Mouse (Mus musculus): ENCODE data around the gene Daam2. TPM values are rescaled to one million over a fixed set of nuclear protein-coding genes. Genes with fewer than 3 reads are reported as not detected.

Daam2 gene
- polyA plus RNA-seq, 1 experiment from 2014 or later = 2.5 TPM

DNA sequence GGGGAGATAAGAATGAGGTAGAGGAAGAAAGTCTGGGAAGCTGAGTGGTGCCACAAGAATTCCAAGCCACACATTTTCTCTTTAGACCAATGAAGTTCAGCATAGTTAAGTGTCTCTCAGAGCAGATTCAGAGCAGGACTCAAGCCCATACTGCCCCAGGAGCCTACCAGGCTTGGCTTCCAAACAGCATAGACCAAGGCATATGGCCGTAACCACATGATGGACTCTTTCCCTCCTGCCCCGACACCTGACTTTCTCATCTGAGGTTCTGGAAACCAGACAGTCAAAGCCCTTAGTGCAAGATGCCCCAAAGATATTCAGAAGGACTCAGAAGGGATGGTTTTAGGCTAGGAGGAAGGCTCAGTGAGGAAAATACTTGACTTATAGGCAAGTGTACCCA, 19.6 kb downstream of the Daam2 start:
- ATAC-seq (ENCODE audit: low FRiP score, low TSS enrichment) (no peak), DNase-seq (ENCODE audit: low spot score) (no peak)
- no peak overlapping the region for H3K4me2 ChIP-seq (replicated peaks; ENCODE audit: low read depth)
- no peak for TF ChIP-seq CTCF (IDR thresholded peaks at IDR 0.05; ENCODE audit: low read depth)
- no peak for TF ChIP-seq EP300 (optimal IDR thresholded peaks at IDR 0.05)
- H3K4me1 ChIP-seq (replicated peaks; ENCODE audit: control insufficient read depth, insufficient read depth) = no peaks in the 10 kb centered on the region
- no peak overlapping the region for H3K27ac ChIP-seq (replicated peaks)
- no peak overlapping the region for H3K4me3 ChIP-seq (ENCODE audit: low read depth, low read length)
- H3K27me3 ChIP-seq (ENCODE audit: control insufficient read depth, insufficient read depth, low read length) = no peaks in the 10 kb centered on the region
- WGBS = 97% methylated on average over 2 of the region's 2 CpGs
- H3K9ac ChIP-seq (ENCODE audit: low read length) = no peak overlapping the region
- H3K9me3 ChIP-seq (ENCODE audit: control insufficient read depth, low read length) = no peaks in the 10 kb centered on the region
- no peaks in the 10 kb centered on the region for H3K36me3 ChIP-seq (ENCODE audit: control insufficient read depth, insufficient read depth, low read length)

DNA sequence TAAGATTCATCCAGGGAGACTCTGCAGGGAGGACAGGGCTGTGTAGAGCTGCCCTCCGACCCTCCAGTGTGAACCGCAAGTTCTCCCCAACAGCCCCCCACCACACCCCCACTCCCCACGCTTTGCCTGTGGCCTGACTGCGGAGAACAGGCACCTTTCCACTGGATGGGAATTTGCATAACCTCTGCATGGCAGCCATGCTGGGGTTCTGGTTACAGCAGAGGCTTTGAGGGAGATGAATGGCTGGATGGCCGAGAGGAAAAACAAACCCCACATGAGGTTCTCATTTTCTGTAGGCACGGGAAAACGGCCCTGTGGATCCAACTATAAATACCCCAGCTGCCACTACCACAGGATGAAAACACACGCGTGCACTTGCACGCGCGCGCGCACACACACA, 23.4 kb downstream of the Daam2 start:
- DNase-seq (ENCODE audit: low spot score) (no peak), ATAC-seq (ENCODE audit: low FRiP score, low TSS enrichment) (no peak)
- no peak overlapping the region for H3K4me3 ChIP-seq (ENCODE audit: low read depth, low read length)
- H3K4me1 ChIP-seq (replicated peaks; ENCODE audit: control insufficient read depth, insufficient read depth) = peaks cover 2% of the 10 kb centered on the region; the same call in 1 of the 2 replicates
- no peak overlapping the region for H3K27ac ChIP-seq (replicated peaks)
- H3K4me2 ChIP-seq (replicated peaks; ENCODE audit: low read depth) = no peak overlapping the region
- TF ChIP-seq EP300 (optimal IDR thresholded peaks at IDR 0.05) = no peak
- no peak for TF ChIP-seq CTCF (IDR thresholded peaks at IDR 0.05; ENCODE audit: low read depth)
- 77% methylated on average over 14 of the region's 14 CpGs for WGBS
- no peaks in the 10 kb centered on the region for H3K27me3 ChIP-seq (ENCODE audit: control insufficient read depth, insufficient read depth, low read length)
- no peaks in the 10 kb centered on the region for H3K36me3 ChIP-seq (ENCODE audit: control insufficient read depth, insufficient read depth, low read length)
- H3K9me3 ChIP-seq (ENCODE audit: control insufficient read depth, low read length) = no peaks in the 10 kb centered on the region
- H3K9ac ChIP-seq (ENCODE audit: low read length) = no peak overlapping the region

DNA sequence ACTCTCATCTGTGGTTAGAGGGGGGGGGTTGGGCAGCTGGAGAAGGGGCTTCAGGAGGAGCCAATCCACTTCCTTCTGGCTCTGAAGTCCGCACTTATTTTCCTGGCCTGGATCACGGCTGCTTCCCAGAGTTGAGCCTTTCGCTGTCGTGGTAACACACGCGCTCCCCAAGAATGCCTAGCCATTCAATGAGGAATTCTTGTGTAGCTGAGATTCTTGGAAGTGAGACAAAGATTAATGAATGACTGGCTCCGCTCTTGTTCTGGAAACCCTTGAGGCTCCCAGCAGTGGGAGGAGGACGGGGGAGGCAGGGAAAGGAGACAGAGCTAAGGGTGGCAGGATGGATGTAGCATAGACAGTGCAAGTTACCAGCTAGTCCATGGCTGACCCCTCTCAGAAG, 24.9 kb downstream of the Daam2 start:
- H3K36me3 ChIP-seq (ENCODE audit: control insufficient read depth, insufficient read depth, low read length) = no peaks in the 10 kb centered on the region
- no peaks in the 10 kb centered on the region for H3K27me3 ChIP-seq (ENCODE audit: control insufficient read depth, insufficient read depth, low read length)
- no peak for TF ChIP-seq CTCF (IDR thresholded peaks at IDR 0.05; ENCODE audit: low read depth)
- no peaks in the 10 kb centered on the region for H3K9me3 ChIP-seq (ENCODE audit: control insufficient read depth, low read length)
- DNase-seq (ENCODE audit: low spot score) (peak; percentile 31), ATAC-seq (ENCODE audit: low FRiP score, low TSS enrichment) (peak; percentile 62; the same call in 1 of the 2 replicates)
- WGBS = 3% methylated on average over 8 of the region's 8 CpGs
- no peak overlapping the region for H3K4me3 ChIP-seq (ENCODE audit: low read depth, low read length)
- H3K4me2 ChIP-seq (replicated peaks; ENCODE audit: low read depth) = no peak overlapping the region
- H3K9ac ChIP-seq (ENCODE audit: low read length) = no peak overlapping the region
- H3K27ac ChIP-seq (replicated peaks) = no peak overlapping the region
- peaks cover 4% of the 10 kb centered on the region; the same call in 1 of the 2 replicates for H3K4me1 ChIP-seq (replicated peaks; ENCODE audit: control insufficient read depth, insufficient read depth)

DNA sequence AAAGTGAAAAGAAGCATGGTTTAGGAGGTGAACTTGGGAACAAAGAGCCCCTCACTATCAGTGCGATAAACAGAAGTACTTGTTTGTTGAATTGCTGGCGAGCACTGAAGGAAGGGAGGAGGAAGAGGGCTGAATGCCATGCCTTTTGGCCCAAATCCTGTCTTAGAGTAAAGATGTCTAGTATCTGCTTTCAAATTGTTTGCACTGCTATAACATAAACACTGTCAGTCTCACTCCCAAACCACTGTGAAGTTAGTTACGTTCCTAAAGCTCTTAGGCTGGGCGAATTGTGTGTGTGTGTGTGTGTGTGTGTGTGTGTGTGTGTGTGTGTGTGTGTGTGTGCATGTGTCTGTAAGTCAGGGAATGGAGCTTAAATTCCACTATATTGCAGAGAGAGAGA, 28.6 kb downstream of the Daam2 start:
- Histone ChIP-seq H3K9me3 (ENCODE audit: control insufficient read depth, low read length) (no peaks in the 10 kb centered on the region), H3K36me3 (ENCODE audit: control insufficient read depth, insufficient read depth, low read length) (no peaks in the 10 kb centered on the region), H3K4me3 (ENCODE audit: low read depth, low read length) (no peak overlapping the region), H3K9ac (ENCODE audit: low read length) (no peak overlapping the region), H3K27ac (replicated peaks) (peak overlapping the region; percentile 53), H3K4me1 (replicated peaks; ENCODE audit: control insufficient read depth, insufficient read depth) (peaks cover 4% of the 10 kb centered on the region; the same call in 1 of the 2 replicates), H3K4me2 (replicated peaks; ENCODE audit: low read depth) (no peak overlapping the region), H3K27me3 (ENCODE audit: control insufficient read depth, insufficient read depth, low read length) (no peaks in the 10 kb centered on the region)
- no peak for DNase-seq (ENCODE audit: low spot score)
- ATAC-seq (ENCODE audit: low FRiP score, low TSS enrichment) = no peak
- TF ChIP-seq CTCF (IDR thresholded peaks at IDR 0.05; ENCODE audit: low read depth) (no peak), EP300 (optimal IDR thresholded peaks at IDR 0.05) (no peak)
- 23% methylated on average over 4 of the region's 4 CpGs for WGBS

DNA sequence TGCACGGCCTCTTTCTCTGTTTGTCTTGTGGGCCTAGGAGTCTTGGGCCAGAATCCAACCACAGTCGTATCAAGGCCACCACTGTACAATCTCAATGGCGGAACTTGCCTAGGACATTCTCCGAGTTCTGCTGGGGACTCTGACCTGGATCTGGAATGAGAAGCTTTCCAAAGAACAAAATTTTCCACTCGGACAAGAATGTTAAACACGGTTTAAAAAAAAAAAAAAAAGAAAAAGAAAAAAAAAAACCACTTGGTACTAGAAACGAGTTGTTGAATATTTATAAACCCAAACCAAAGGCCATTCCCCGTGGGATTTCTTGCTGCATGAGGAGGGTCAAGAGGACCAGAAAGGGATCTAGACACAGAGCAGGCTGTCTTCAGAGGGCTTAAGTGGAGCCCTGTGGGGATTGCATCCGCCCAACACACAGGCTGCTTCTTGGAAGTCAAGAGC, 29.9 kb downstream of the Daam2 start:
- H3K27me3 ChIP-seq (ENCODE audit: control insufficient read depth, insufficient read depth, low read length) = no peaks in the 10 kb centered on the region
- DNase-seq (ENCODE audit: low spot score) = no peak
- no peak for TF ChIP-seq EP300 (optimal IDR thresholded peaks at IDR 0.05)
- no peaks in the 10 kb centered on the region for H3K9me3 ChIP-seq (ENCODE audit: control insufficient read depth, low read length)
- WGBS = 35% methylated on average over 9 of the region's 9 CpGs
- no peak overlapping the region for H3K9ac ChIP-seq (ENCODE audit: low read length)
- H3K4me1 ChIP-seq (replicated peaks; ENCODE audit: control insufficient read depth, insufficient read depth) = peaks cover 4% of the 10 kb centered on the region; the same call in 1 of the 2 replicates
- H3K27ac ChIP-seq (replicated peaks) = 0 out of 2 replicates have a peak overlapping the region, but pooled peaks have one; percentile 30
- H3K36me3 ChIP-seq (ENCODE audit: control insufficient read depth, insufficient read depth, low read length) = no peaks in the 10 kb centered on the region
- no peak overlapping the region for H3K4me2 ChIP-seq (replicated peaks; ENCODE audit: low read depth)
- H3K4me3 ChIP-seq (ENCODE audit: low read depth, low read length) = no peak overlapping the region
- ATAC-seq (ENCODE audit: low FRiP score, low TSS enrichment) = no peak

DNA sequence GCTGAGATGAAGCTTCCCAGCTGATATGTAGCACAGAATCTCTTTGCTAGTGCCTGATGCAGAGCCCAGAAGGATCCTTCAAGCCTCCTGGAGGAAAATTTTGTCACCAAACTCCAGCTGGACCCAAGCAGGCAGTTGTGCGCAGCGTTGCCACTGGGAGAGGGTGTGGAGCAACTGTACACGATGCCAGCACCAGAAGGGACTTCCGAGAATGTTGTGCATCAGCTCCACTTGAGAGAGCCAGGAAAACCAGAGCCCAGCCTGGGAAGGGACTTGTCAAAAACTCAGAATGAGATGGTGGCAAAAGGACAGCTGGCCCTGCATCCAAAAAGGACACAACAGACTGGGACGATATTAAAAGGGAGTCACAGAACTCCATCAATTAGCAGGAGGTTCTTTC, 32.5 kb downstream of the Daam2 start:
- TF ChIP-seq CTCF (IDR thresholded peaks at IDR 0.05; ENCODE audit: low read depth) = no peak
- no peaks in the 10 kb centered on the region for H3K27me3 ChIP-seq (ENCODE audit: control insufficient read depth, insufficient read depth, low read length)
- no peak overlapping the region for H3K4me2 ChIP-seq (replicated peaks; ENCODE audit: low read depth)
- ATAC-seq (ENCODE audit: low FRiP score, low TSS enrichment) (no peak), DNase-seq (ENCODE audit: low spot score) (no peak)
- H3K9ac ChIP-seq (ENCODE audit: low read length) = no peak overlapping the region
- H3K36me3 ChIP-seq (ENCODE audit: control insufficient read depth, insufficient read depth, low read length) = no peaks in the 10 kb centered on the region
- no peak overlapping the region for H3K27ac ChIP-seq (replicated peaks)
- no peaks in the 10 kb centered on the region for H3K9me3 ChIP-seq (ENCODE audit: control insufficient read depth, low read length)
- no peak overlapping the region for H3K4me3 ChIP-seq (ENCODE audit: low read depth, low read length)
- WGBS = 72% methylated on average over 5 of the region's 5 CpGs
- H3K4me1 ChIP-seq (replicated peaks; ENCODE audit: control insufficient read depth, insufficient read depth) = peaks cover 2% of the 10 kb centered on the region; the same call in 1 of the 2 replicates

All from stomach, postnatal 0 days (tissue).